Mouse (Mus musculus) myocyte (in vitro differentiated cells): ENCODE data around the gene Syce3.

Experiments
- E2F4 ChIP-seq: IDR thresholded peaks from one replicate; pipeline ENCODE4 v1.6.1; 2011; ENCODE audit warnings: mild to moderate bottlenecking, control low read depth, moderate library complexity; ENCODE audit not compliant: insufficient read depth
- MAX ChIP-seq: IDR thresholded peaks from one replicate; pipeline ENCODE4 v1.6.1; 2011; ENCODE audit warnings: low read depth, mild to moderate bottlenecking, control low read depth
- POLR2A ChIP-seq: IDR thresholded peaks from one replicate; pipeline ENCODE4 v1.6.1; 2011; ENCODE audit warnings: low read depth, mild to moderate bottlenecking, control low read depth, moderate library complexity; ENCODE audit not compliant: insufficient read length

GRCm38 (mm10) chr15:89452906-89453864, 42.9 kb upstream of the Syce3 start:
- no peak for TF ChIP-seq POLR2A
- TF ChIP-seq MAX, result no peak
- no peak for TF ChIP-seq E2F4
